Mouse (Mus musculus): ENCODE measurements around the gene Mast4. TPM values are rescaled to one million over a fixed set of nuclear protein-coding genes. Genes with fewer than 3 reads are reported as not detected.

Mast4 gene
- total RNA-seq, 2 experiments from 2014 or later = 43.1 to 43.4 TPM

GRCm38 (mm10) chr13:102842715-102843114 lies 491.6 kb downstream of the Mast4 start:
- DNase-seq = no peak
- intact Hi-C loops (cut with DNase I) = no loop called here

- intact Hi-C loops (cut with DNase I) = no loop called here
- no peak for DNase-seq
Observed at GRCm38 (mm10) chr13:102842237-102842636, 492.1 kb downstream of the Mast4 start.

- intact Hi-C loops (cut with DNase I) = no loop called here
- no peak for DNase-seq
Observed at GRCm38 (mm10) chr13:102839741-102840482, 494.4 kb downstream of the Mast4 start.

GRCm38 (mm10) chr13:102837427-102837826 lies 496.9 kb downstream of the Mast4 start:
- no peak for DNase-seq
- intact Hi-C loops (cut with DNase I) = no loop called here

- DNase-seq = no peak
- intact Hi-C loops (cut with DNase I) = no loop called here
Observed at GRCm38 (mm10) chr13:102835336-102835735, 499.0 kb downstream of the Mast4 start.

GRCm38 (mm10) chr13:102818287-102818686 lies 516.0 kb downstream of the Mast4 start:
- intact Hi-C loops (cut with DNase I) = no loop called here
- DNase-seq = no peak

GRCm38 (mm10) chr13:102816689-102817088 lies 517.6 kb downstream of the Mast4 start:
- intact Hi-C loops (cut with DNase I) = no loop called here
- DNase-seq = no peak

- intact Hi-C loops (cut with DNase I) = no loop called here
- DNase-seq = no peak
Observed at GRCm38 (mm10) chr13:102815158-102815557, 519.1 kb downstream of the Mast4 start.

GRCm38 (mm10) chr13:102811129-102811832 lies 523.0 kb downstream of the Mast4 start:
- peak; percentile 76 for DNase-seq
- intact Hi-C loops (cut with DNase I) = no loop called here

- intact Hi-C loops (cut with DNase I) = no loop called here
- no peak for DNase-seq
Observed at GRCm38 (mm10) chr13:102806652-102807051, 527.6 kb downstream of the Mast4 start.

GRCm38 (mm10) chr13:102805190-102805589 lies 529.1 kb downstream of the Mast4 start:
- no peak for DNase-seq
- intact Hi-C loops (cut with DNase I) = no loop called here

GRCm38 (mm10) chr13:102803206-102803605 lies 531.1 kb downstream of the Mast4 start:
- no peak for DNase-seq
- intact Hi-C loops (cut with DNase I) = no loop called here

GRCm38 (mm10) chr13:102792157-102792556 lies 542.1 kb downstream of the Mast4 start:
- DNase-seq = no peak

GRCm38 (mm10) chr13:102790601-102791155 lies 543.6 kb downstream of the Mast4 start:
- intact Hi-C loops (cut with DNase I) = no loop called here
- no peak for DNase-seq

More at GRCm38 (mm10) chr13:102792157-102792556, 542.1 kb downstream of the Mast4 start:
- intact Hi-C loops (cut with DNase I) = no loop called here

GRCm38 (mm10) chr13:102786666-102787230 lies 547.5 kb downstream of the Mast4 start:
- DNase-seq = no peak
- intact Hi-C loops (cut with DNase I) = no loop called here

GRCm38 (mm10) chr13:102783531-102784310 lies 550.6 kb downstream of the Mast4 start:
- intact Hi-C loops (cut with DNase I) = no loop called here
- no peak for DNase-seq

GRCm38 (mm10) chr13:102779275-102779674 lies 555.0 kb downstream of the Mast4 start:
- intact Hi-C loops (cut with DNase I) = no loop called here
- DNase-seq = no peak

GRCm38 (mm10) chr13:102778859-102779258 lies 555.4 kb downstream of the Mast4 start:
- DNase-seq = no peak
- intact Hi-C loops (cut with DNase I) = no loop called here

GRCm38 (mm10) chr13:102775506-102775905 lies 558.8 kb downstream of the Mast4 start:
- no peak for DNase-seq

GRCm38 (mm10) chr13:102774786-102775201 lies 559.5 kb downstream of the Mast4 start:
- DNase-seq = no peak
- intact Hi-C loops (cut with DNase I) = no loop called here

More at GRCm38 (mm10) chr13:102775506-102775905, 558.8 kb downstream of the Mast4 start:
- intact Hi-C loops (cut with DNase I) = no loop called here

GRCm38 (mm10) chr13:102773169-102773568 lies 561.1 kb downstream of the Mast4 start:
- intact Hi-C loops (cut with DNase I) = no loop called here

More at GRCm38 (mm10) chr13:102773169-102773568, 561.1 kb downstream of the Mast4 start:
- DNase-seq = no peak

Measured in left cerebral cortex, postnatal 4 days (tissue).